Comparison of ENCODE assay signal across 30 mouse cellular contexts in genomic region chr2:171295603-171296002, GRCm38 (mm10).
"Had no signal": no experiment of that assay in that cellular context is flagged by ENCODE, and none has a peak within 500 bp of the region (broad histone marks: within the 10 kb centered on the region; RNA-seq: fewer than 3 reads in every experiment).

No protein-coding gene starts in this region.

- H3K9me3 ChIP-seq: limb, embryonic 12.5 days; limb, embryonic 13.5 days; limb, embryonic 15.5 days; liver, embryonic 15.5 days; lung, embryonic 15.5 days; midbrain, embryonic 12.5 days; midbrain, embryonic 13.5 days; midbrain, embryonic 15.5 days; neural tube, embryonic 12.5 days had no signal

- H3K4me3 ChIP-seq: left cerebral cortex, adult 2 months; limb, embryonic 12.5 days; limb, embryonic 13.5 days; limb, embryonic 15.5 days; liver, embryonic 12.5 days; liver, embryonic 13.5 days; liver, embryonic 15.5 days; lung, embryonic 15.5 days; megakaryocyte, embryonic 14.5 days; midbrain, embryonic 12.5 days; midbrain, embryonic 13.5 days; midbrain, embryonic 15.5 days; myocyte; neural tube, embryonic 12.5 days had no signal

- H3K9ac ChIP-seq: limb, embryonic 12.5 days; limb, embryonic 13.5 days; limb, embryonic 15.5 days; liver, embryonic 12.5 days; liver, embryonic 13.5 days; liver, embryonic 14.5 days; liver, embryonic 15.5 days; liver, postnatal 0 days; lung, embryonic 14.5 days; lung, embryonic 15.5 days; midbrain, embryonic 12.5 days; midbrain, embryonic 13.5 days; midbrain, embryonic 15.5 days; neural tube, embryonic 12.5 days had no signal

- ATAC-seq: liver, embryonic 12.5 days; liver, postnatal 0 days; lung, postnatal 0 days; midbrain, embryonic 13.5 days; midbrain, embryonic 15.5 days; midbrain, embryonic 16.5 days had no signal

- H3K4me2 ChIP-seq: limb, embryonic 12.5 days; limb, embryonic 13.5 days; limb, embryonic 15.5 days; liver, embryonic 11.5 days; liver, embryonic 12.5 days; liver, embryonic 13.5 days; liver, embryonic 15.5 days; lung, embryonic 14.5 days; lung, embryonic 15.5 days; midbrain, embryonic 12.5 days; midbrain, embryonic 13.5 days; midbrain, embryonic 15.5 days; neural tube, embryonic 12.5 days had no signal

- H3K4me1 ChIP-seq: limb, embryonic 15.5 days; liver, embryonic 12.5 days; liver, embryonic 13.5 days; liver, embryonic 15.5 days; lung, embryonic 15.5 days; megakaryocyte, embryonic 14.5 days; midbrain, embryonic 12.5 days; midbrain, embryonic 13.5 days; midbrain, embryonic 15.5 days; neural tube, embryonic 12.5 days had no signal

- DNase-seq: left cerebral cortex, postnatal 4 days; liver; liver, embryonic 13.5 days; liver, postnatal 0 days; lung, adult 18-20 months; lung, adult 2 months; lung, embryonic 14.5 days; lung, postnatal 10 days; lung, postnatal 14 days; lung, postnatal 36 days; lung, postnatal 4 days; midbrain, embryonic 14.5 days had no signal

- H3K27ac ChIP-seq: left cerebral cortex, adult 2 months; limb, embryonic 12.5 days; limb, embryonic 13.5 days; limb, embryonic 15.5 days; liver, embryonic 12.5 days; liver, embryonic 13.5 days; liver, embryonic 14.5 days; liver, embryonic 15.5 days; lung, embryonic 15.5 days; macrophage; midbrain, embryonic 12.5 days; midbrain, embryonic 13.5 days; midbrain, embryonic 15.5 days; neural tube, embryonic 12.5 days had no signal

- H3K27me3 ChIP-seq: limb, embryonic 12.5 days; limb, embryonic 13.5 days; limb, embryonic 15.5 days; liver, embryonic 12.5 days; liver, embryonic 13.5 days; liver, embryonic 15.5 days; lung, embryonic 15.5 days; megakaryocyte, embryonic 14.5 days; midbrain, embryonic 12.5 days; midbrain, embryonic 13.5 days; midbrain, embryonic 15.5 days; neural tube, embryonic 12.5 days had no signal

- H3K36me3 ChIP-seq: limb, embryonic 12.5 days; limb, embryonic 13.5 days; limb, embryonic 15.5 days; liver, embryonic 12.5 days; liver, embryonic 13.5 days; liver, embryonic 15.5 days; lung, embryonic 15.5 days; midbrain, embryonic 12.5 days; midbrain, embryonic 13.5 days; midbrain, embryonic 15.5 days; neural tube, embryonic 12.5 days had no signal
